Mouse (Mus musculus): Measurements from ENCODE around the gene Pik3cd.

DNA sequence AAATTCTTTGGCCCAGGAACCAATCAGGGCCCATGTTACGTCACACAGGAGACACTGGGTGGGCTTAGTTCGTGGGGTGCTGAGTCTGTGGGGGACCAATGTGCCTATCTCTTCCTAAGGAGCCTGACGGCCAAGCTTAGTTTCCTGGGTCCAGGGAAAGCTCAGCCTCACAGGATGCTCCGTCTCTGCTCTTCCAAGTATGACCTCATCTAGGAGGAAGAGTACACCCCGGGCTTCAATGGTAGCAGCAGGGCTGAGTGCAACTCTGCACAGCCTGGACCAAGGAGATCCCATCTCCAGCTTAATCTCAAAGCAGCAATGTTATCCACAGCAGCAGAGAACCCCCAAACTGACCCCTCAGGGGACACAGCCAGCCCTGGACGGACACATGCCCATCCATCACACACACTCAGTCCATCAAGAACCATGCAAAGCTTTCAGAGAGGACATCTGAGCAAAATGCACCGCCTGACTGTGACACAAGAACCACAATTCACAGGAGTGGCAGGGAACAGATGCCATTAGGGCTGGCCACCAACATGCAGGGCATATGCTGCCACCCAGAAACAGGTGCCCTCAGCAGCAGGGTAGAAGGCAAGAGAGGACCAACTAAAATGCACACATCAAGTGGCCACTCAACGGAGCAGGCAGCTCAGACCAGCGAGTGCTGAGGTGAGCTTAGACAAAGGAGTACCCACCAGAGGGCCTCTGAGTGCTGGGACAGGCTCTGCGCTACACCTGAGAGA lies 32.5 kb upstream of the Pik3cd start:
- TF ChIP-seq MYOD1 (IDR thresholded peaks at IDR 0.05; ENCODE audit: control insufficient read depth in 1 of 3, insufficient read length in 2 of 3, low read depth in 2 of 3) (peak; percentile 61 to 97 (median 90)), POLR2A (IDR thresholded peaks at IDR 0.05; ENCODE audit: insufficient read length, low read depth) (no peak), MAX (IDR thresholded peaks at IDR 0.05; ENCODE audit: low read depth) (no peak), USF1 (IDR thresholded peaks at IDR 0.05; ENCODE audit: low read depth) (no peak), TCF12 (IDR thresholded peaks at IDR 0.05; ENCODE audit: insufficient read depth, poor library complexity, severe bottlenecking) (peak; percentile 64), E2F4 (IDR thresholded peaks at IDR 0.05; ENCODE audit: insufficient read depth) (no peak), CEBPB (IDR thresholded peaks at IDR 0.05; ENCODE audit: insufficient read depth, poor library complexity, severe bottlenecking) (no peak), POLR2AphosphoS2 (IDR thresholded peaks at IDR 0.05; ENCODE audit: insufficient read length, low read depth) (no peak), TCF3 (IDR thresholded peaks at IDR 0.05; ENCODE audit: insufficient read length, low read depth) (peak; percentile 91), MYOG (IDR thresholded peaks at IDR 0.05; ENCODE audit: control insufficient read depth in 1 of 3, insufficient read depth in 1 of 3, insufficient read length in 2 of 3, low read depth in 2 of 3) (peak; percentile 91 to 99 (median 92)), REST (IDR thresholded peaks at IDR 0.05; ENCODE audit: insufficient read depth, insufficient read length) (no peak)
